Mouse (Mus musculus) testis, adult 2 months (tissue): ENCODE measurements around the gene Itpr1.

Experiments used
- CTCF ChIP-seq: fragments of 200-500 bp; IDR thresholded peaks from 2 replicates; pipeline ENCODE4 v1.5.1; 2012; ENCODE audit warnings: low read depth, mild to moderate bottlenecking, inconsistent platforms, low read length, moderate library complexity; ENCODE audit not compliant: control insufficient read depth, insufficient read depth, insufficient replicate concordance
- POLR2A ChIP-seq: fragments of 200-500 bp; IDR thresholded peaks from 2 replicates; pipeline ENCODE4 v1.6.1; 2012; ENCODE audit warnings: low read depth, mild to moderate bottlenecking, inconsistent platforms, low read length, moderate library complexity; ENCODE audit not compliant: control insufficient read depth

DNA sequence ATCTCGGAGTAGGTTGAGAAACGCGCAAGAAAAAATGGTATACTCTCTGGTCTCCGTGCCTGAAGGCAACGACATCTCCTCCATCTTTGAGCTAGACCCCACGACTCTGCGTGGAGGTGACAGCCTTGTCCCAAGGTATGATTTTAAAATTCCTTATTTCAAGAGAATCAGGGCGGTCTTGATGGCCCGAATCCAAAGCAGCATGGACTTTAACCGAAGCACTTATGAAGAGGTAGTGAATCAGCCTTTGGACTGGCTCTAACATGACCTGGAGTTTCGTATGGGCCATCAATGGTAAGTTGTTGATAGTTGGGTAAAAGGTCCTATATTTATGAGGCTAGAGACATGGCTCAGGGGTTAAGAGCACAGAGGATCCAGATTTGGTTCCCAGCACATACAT lies 156.1 kb downstream of the Itpr1 start:
- TF ChIP-seq CTCF (no peak), POLR2A (no peak)
